Comparison of ENCODE assay signal across 44 mouse cellular contexts in genomic region chr15:6398881-6399280, GRCm38 (mm10). TPM values are rescaled to one million over a fixed set of nuclear protein-coding genes. Genes with fewer than 3 reads are reported as not detected.
"Had no signal": no experiment of that assay in that cellular context is flagged by ENCODE, and none has a peak within 500 bp of the region (broad histone marks: within the 10 kb centered on the region; RNA-seq: fewer than 3 reads in every experiment).

No protein-coding gene starts in this region.

- H3K4me3 ChIP-seq: left cerebral cortex, adult 2 months; limb, embryonic 13.5 days; limb, embryonic 15.5 days; liver, embryonic 12.5 days; liver, embryonic 13.5 days; liver, embryonic 15.5 days; lung, embryonic 15.5 days; megakaryocyte, embryonic 14.5 days; midbrain, embryonic 10.5 days; midbrain, embryonic 12.5 days; midbrain, embryonic 13.5 days; midbrain, embryonic 15.5 days; myocyte; neural tube, embryonic 12.5 days had no signal

- H3K9me3 ChIP-seq: limb, embryonic 13.5 days; limb, embryonic 15.5 days; liver, embryonic 12.5 days; liver, embryonic 13.5 days; liver, embryonic 15.5 days; lung, embryonic 15.5 days; megakaryocyte, embryonic 14.5 days; midbrain, embryonic 10.5 days; midbrain, embryonic 12.5 days; midbrain, embryonic 13.5 days; midbrain, embryonic 15.5 days; neural tube, embryonic 12.5 days had no signal

- ATAC-seq: liver, embryonic 12.5 days; liver, postnatal 0 days; midbrain, embryonic 13.5 days; midbrain, embryonic 15.5 days; midbrain, embryonic 16.5 days had no signal

- H3K9ac ChIP-seq: limb, embryonic 13.5 days; limb, embryonic 15.5 days; liver, embryonic 12.5 days; liver, embryonic 13.5 days; liver, embryonic 14.5 days; liver, embryonic 15.5 days; liver, postnatal 0 days; lung, embryonic 14.5 days; lung, embryonic 15.5 days; midbrain, embryonic 12.5 days; midbrain, embryonic 13.5 days; midbrain, embryonic 15.5 days; neural tube, embryonic 12.5 days had no signal

- DNase-seq: left cerebral cortex, postnatal 4 days; liver; liver, embryonic 13.5 days; liver, postnatal 0 days; lung, adult 18-20 months; lung, adult 2 months; lung, embryonic 14.5 days; lung, postnatal 10 days; lung, postnatal 14 days; lung, postnatal 36 days; lung, postnatal 4 days; midbrain, embryonic 14.5 days had no signal

- H3K36me3 ChIP-seq: liver, embryonic 12.5 days; liver, embryonic 13.5 days; liver, embryonic 15.5 days; lung, embryonic 15.5 days; midbrain, embryonic 10.5 days; midbrain, embryonic 12.5 days; midbrain, embryonic 13.5 days; midbrain, embryonic 15.5 days; neural tube, embryonic 12.5 days had no signal

- H3K27ac ChIP-seq: left cerebral cortex, adult 2 months; limb, embryonic 13.5 days; limb, embryonic 15.5 days; liver, embryonic 12.5 days; liver, embryonic 13.5 days; liver, embryonic 14.5 days; liver, embryonic 15.5 days; lung, embryonic 15.5 days; macrophage; midbrain, embryonic 10.5 days; midbrain, embryonic 12.5 days; midbrain, embryonic 13.5 days; midbrain, embryonic 15.5 days; neural tube, embryonic 12.5 days had no signal

- H3K27me3 ChIP-seq: limb, embryonic 13.5 days; limb, embryonic 15.5 days; liver, embryonic 12.5 days; liver, embryonic 13.5 days; liver, embryonic 15.5 days; lung, embryonic 15.5 days; megakaryocyte, embryonic 14.5 days; midbrain, embryonic 12.5 days; midbrain, embryonic 13.5 days; midbrain, embryonic 15.5 days; neural tube, embryonic 12.5 days had no signal

- H3K4me1 ChIP-seq: liver, embryonic 12.5 days; liver, embryonic 13.5 days; liver, embryonic 15.5 days; lung, embryonic 15.5 days; megakaryocyte, embryonic 14.5 days; midbrain, embryonic 10.5 days; midbrain, embryonic 12.5 days; midbrain, embryonic 13.5 days; midbrain, embryonic 15.5 days; neural tube, embryonic 12.5 days had no signal

- H3K4me2 ChIP-seq: limb, embryonic 13.5 days; limb, embryonic 15.5 days; liver, embryonic 11.5 days; liver, embryonic 12.5 days; liver, embryonic 13.5 days; liver, embryonic 15.5 days; lung, embryonic 14.5 days; lung, embryonic 15.5 days; midbrain, embryonic 11.5 days; midbrain, embryonic 12.5 days; midbrain, embryonic 13.5 days; midbrain, embryonic 15.5 days; neural tube, embryonic 12.5 days had no signal

RNA-seq across cellular contexts. Expression of gene C9, which starts 46.2 kb away (rescaled TPM):
- total RNA-seq: left cerebral cortex, adult 2 months; left cerebral cortex, adult 8-10 months; left cerebral cortex, postnatal 10 days; left cerebral cortex, postnatal 14 days; left cerebral cortex, postnatal 25 days; left cerebral cortex, postnatal 36 days; left cerebral cortex, postnatal 4 days; megakaryocyte progenitor cell, adult 5-6 weeks; megakaryocyte, adult 5-6 weeks; megakaryocyte-erythroid progenitor cell, adult 5-6 weeks; midbrain, postnatal 0 days; monocyte, adult 5-6 weeks had no signal
- polyA plus RNA-seq: limb, embryonic 11.5 days; limb, embryonic 13.5 days; limb, embryonic 15.5 days; lung, adult 2 months; lung, embryonic 14.5 days; lung, embryonic 15.5 days; lung, embryonic 16.5 days; lung, postnatal 0 days; macrophage; midbrain, embryonic 10.5 days; midbrain, embryonic 11.5 days; midbrain, embryonic 13.5 days; midbrain, embryonic 14.5 days; midbrain, embryonic 15.5 days; midbrain, embryonic 16.5 days; midbrain, postnatal 0 days; myocyte; neural tube, embryonic 11.5 days; neural tube, embryonic 12.5 days had no signal
